Mouse (Mus musculus): ENCODE data around the gene Lipt1. TPM values are rescaled to one million over a fixed set of nuclear protein-coding genes. Genes with fewer than 3 reads are reported as not detected.

Lipt1 gene
- polyA plus RNA-seq (2017; shearing (Covaris generic)): 1.7 TPM

DNA sequence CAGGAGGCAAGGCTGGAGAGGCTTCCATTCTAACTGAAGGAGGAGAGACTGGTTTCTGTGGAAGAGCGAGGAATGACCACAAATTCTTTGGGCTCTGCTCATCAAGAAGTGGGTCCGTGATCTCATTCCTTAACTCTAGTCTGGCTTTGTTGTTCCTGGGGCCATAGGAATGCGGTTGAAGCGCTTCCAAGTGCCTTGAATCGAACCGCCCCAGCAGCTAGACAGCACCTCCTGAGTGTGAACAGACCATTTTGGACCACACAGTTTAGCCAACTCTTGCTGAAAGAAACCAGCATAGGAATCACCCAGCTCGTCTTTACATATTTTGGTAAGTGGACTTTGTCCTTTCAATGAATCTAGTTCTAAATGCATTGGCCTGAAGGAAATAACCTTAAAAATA is at the start of gene Lipt1:
Gene Lipt1, plus strand, starts transcription at position 35 of the 400 bp plus-strand sequence.

GRCm38 (mm10) chr1:37866286-37866685 is 5.3 kb upstream of the Lipt1 start, which contains the start of gene Tsga10:
TSS of gene Tsga10 (minus strand) at chr1:37866429.

GRCm38 (mm10) chr1:37890025-37890652 is 18.6 kb downstream of the Lipt1 start, which contains the start of the genes Mitd1 and Mrpl30:
TSS of gene Mitd1 (minus strand) at chr1:37890411.
TSS of gene Mrpl30 (plus strand) at chr1:37890477.

GRCm38 (mm10) chr1:37916393-37916792 is 44.9 kb downstream of the Lipt1 start, which contains the start of gene Lyg2:
TSS of gene Lyg2 (minus strand) at chr1:37916493.

Other genes starting within 250 kb of the Lipt1 start
- gene 2010300C02Rik, start 151.7 kb upstream of the Lipt1 start, polyA plus RNA-seq (2017; shearing (Covaris generic)): 0.72 TPM
- 1.4 TPM for gene Tsga10, start 5.3 kb upstream of the Lipt1 start, polyA plus RNA-seq (2017; shearing (Covaris generic))
- gene Mitd1, start 18.7 kb downstream of the Lipt1 start, polyA plus RNA-seq (2017; shearing (Covaris generic)): 40.7 TPM
- 55.8 TPM for gene Mrpl30, start 18.7 kb downstream of the Lipt1 start, polyA plus RNA-seq (2017; shearing (Covaris generic))
- gene Lyg2, start 44.8 kb downstream of the Lipt1 start, polyA plus RNA-seq (2017; shearing (Covaris generic)): not detected
- not detected for gene Lyg1, start 86.0 kb downstream of the Lipt1 start, polyA plus RNA-seq (2017; shearing (Covaris generic))
- 106 TPM for gene Txndc9, start 126.2 kb downstream of the Lipt1 start, polyA plus RNA-seq (2017; shearing (Covaris generic))
- gene Eif5b, start 126.3 kb downstream of the Lipt1 start, polyA plus RNA-seq (2017; shearing (Covaris generic)): 16.1 TPM